Comparison of ENCODE assay signal across 9 mouse cellular contexts in genomic region chr10:94514091-94514505, GRCm38 (mm10).
DNase-seq lines count a peak whose midpoint lies in the region; ATAC-seq lines count a peak whose summit lies in the region.
"Had no signal": no experiment of that assay in that cellular context is flagged by ENCODE, and none has a peak within 500 bp of the region (broad histone marks: within the 10 kb centered on the region; RNA-seq: fewer than 3 reads in every experiment).

No protein-coding gene starts in this region.

- H3K27ac ChIP-seq in forebrain, embryonic 12.5 days: no peak overlapping the region
- H3K27ac ChIP-seq in liver, embryonic 12.5 days: no peak overlapping the region

- H3K27me3 ChIP-seq in forebrain, embryonic 12.5 days: peaks cover 34% of the 10 kb centered on the region
- peaks cover 68% of the 10 kb centered on the region for H3K27me3 ChIP-seq in liver, embryonic 12.5 days (replicated peaks)
- H3K27me3 ChIP-seq: CH12.LX had no signal

- DNase-seq in heart, adult 11 months: peak; percentile 90
- no peak for DNase-seq in heart, postnatal 10 days
- peak; percentile 14 for DNase-seq in CD4-positive helper T cell, adult 2 months (ENCODE audit: low read depth, low spot score)
- no peak for DNase-seq in cerebellum, adult 11 months
- DNase-seq in layer of hippocampus, postnatal 14 days (ENCODE audit: low spot score in 2 of 2): no peak
- no peak for DNase-seq in left cerebral cortex, postnatal 14 days (ENCODE audit: low spot score in 2 of 2)

- intact Hi-C loops in heart, postnatal 10 days (cut with DNase I): loop anchor here (1.0 to 2.0 kb wide), 3 partner anchors 34 to 95 kb away; no protein-coding TSS in a partner anchor
- intact Hi-C loops in left cerebral cortex, postnatal 14 days (cut with DNase I): loop anchor here (2.0 to 5.0 kb wide), 2 partner anchors 52 to 105 kb away; no protein-coding TSS in a partner anchor

- H3K36me3 ChIP-seq in forebrain, embryonic 12.5 days (replicated peaks): no peaks in the 10 kb centered on the region
- H3K36me3 ChIP-seq in liver, embryonic 12.5 days: no peaks in the 10 kb centered on the region

- no peaks in the 10 kb centered on the region for H3K9me3 ChIP-seq in forebrain, embryonic 12.5 days
- H3K9me3 ChIP-seq in liver, embryonic 12.5 days (replicated peaks): no peaks in the 10 kb centered on the region

- peak overlapping the region; percentile 65 for H3K4me3 ChIP-seq in forebrain, embryonic 12.5 days (replicated peaks)
- H3K4me3 ChIP-seq in liver, embryonic 12.5 days: peak overlapping the region; percentile 73

- ATAC-seq in forebrain, embryonic 12.5 days (ENCODE audit: low FRiP score): no peak; the same call in 1 of the 2 replicates
- ATAC-seq in liver, embryonic 12.5 days: no peak

- WGBS in forebrain, embryonic 12.5 days: 3% methylated on average over 12 of the region's 12 CpGs
- WGBS in liver, embryonic 12.5 days (ENCODE audit: insufficient replicate concordance): 4% methylated on average over 12 of the region's 12 CpGs

- peak overlapping the region; percentile 82 for H3K4me2 ChIP-seq in forebrain, embryonic 12.5 days
- peak overlapping the region; percentile 96 for H3K4me2 ChIP-seq in liver, embryonic 12.5 days

- peaks cover 28% of the 10 kb centered on the region for H3K4me1 ChIP-seq in forebrain, embryonic 12.5 days
- H3K4me1 ChIP-seq in liver, embryonic 12.5 days: peaks cover 34% of the 10 kb centered on the region

- H3K9ac ChIP-seq in forebrain, embryonic 12.5 days: peak overlapping the region; percentile 72; the same call in 1 of the 2 replicates
- H3K9ac ChIP-seq in liver, embryonic 12.5 days: no peak overlapping the region

Comparison
In these comparisons a context has a peak if more than half of its experiments do, and no peak if none do; other contexts are left out.
1. DNase-seq: peak in heart, adult 11 months (single experiment) and CD4-positive helper T cell, adult 2 months (single experiment); none in heart, postnatal 10 days (0 of 2), cerebellum, adult 11 months (single experiment), layer of hippocampus, postnatal 14 days (0 of 2) and left cerebral cortex, postnatal 14 days (0 of 2).